Mouse (Mus musculus) limb, embryonic 12.5 days (tissue): ENCODE data around the gene Caskin2. TPM values are rescaled to one million over a fixed set of nuclear protein-coding genes. Genes with fewer than 3 reads are reported as not detected.

Source experiments
- ATAC-seq: fragments of 200-750 bp; cut with Nextera tagmentation; 2 replicates; pipeline ENCODE4 v1.8.0; 2017; ENCODE audit warnings: low read depth, moderate TSS enrichment; ENCODE audit not compliant: insufficient number of reproducible peaks, insufficient read depth, low FRiP score, low TSS enrichment
- H3K27ac ChIP-seq: fragments of 300-500 bp; sonication (generic); 2 replicates; pipeline ENCODE4 v1.5.1; 2016; ENCODE audit warnings: mild to moderate bottlenecking, moderate library complexity
- H3K27me3 ChIP-seq: fragments of 300-500 bp; sonication (generic); 2 replicates; pipeline ENCODE4 v1.6.1; 2016; ENCODE audit warnings: mild to moderate bottlenecking, moderate library complexity
- H3K36me3 ChIP-seq: fragments of 300-500 bp; sonication (generic); 2 replicates; pipeline ENCODE4 v1.6.1; 2016; ENCODE audit warnings: mild to moderate bottlenecking, moderate library complexity
- H3K4me1 ChIP-seq: fragments of 300-500 bp; sonication (generic); replicated peaks from 2 replicates; pipeline ENCODE4 v1.6.1; 2016
- H3K4me2 ChIP-seq: fragments of 300-500 bp; sonication (generic); 2 replicates; pipeline ENCODE4 v1.6.1; 2016; ENCODE audit warnings: mild to moderate bottlenecking, moderate library complexity
- H3K4me3 ChIP-seq: fragments of 300-500 bp; sonication (generic); replicated peaks from 2 replicates; pipeline ENCODE4 v1.5.1; 2016; ENCODE audit warnings: mild to moderate bottlenecking
- H3K9ac ChIP-seq: fragments of 300-500 bp; sonication (generic); replicated peaks from 2 replicates; pipeline ENCODE4 v1.6.1; 2016; ENCODE audit warnings: mild to moderate bottlenecking, moderate library complexity
- H3K9me3 ChIP-seq: fragments of 300-500 bp; sonication (generic); 2 replicates; pipeline ENCODE4 v1.6.1; 2016; ENCODE audit warnings: mild to moderate bottlenecking, moderate library complexity
- WGBS: fragments of 180-500 bp; shearing (Covaris S2); methylation state at CpG from one replicate; pipeline ENCODE4 v1.1.7; 2016; 5-methylcytosine and 5-hydroxymethylcytosine counted together
- polyA plus RNA-seq: library from polyadenylated mRNA; unstranded; fragments of >200 nt; fragmentation: Nextera tagmentation; extraction: Ambion mirVana; gene quantifications from 2 replicates; pipeline ENCODE4 v1.2.1, GENCODE M21; 2016

The Caskin2 gene
- polyA plus RNA-seq, 1 experiment from 2014 or later: 14.9 TPM

DNA sequence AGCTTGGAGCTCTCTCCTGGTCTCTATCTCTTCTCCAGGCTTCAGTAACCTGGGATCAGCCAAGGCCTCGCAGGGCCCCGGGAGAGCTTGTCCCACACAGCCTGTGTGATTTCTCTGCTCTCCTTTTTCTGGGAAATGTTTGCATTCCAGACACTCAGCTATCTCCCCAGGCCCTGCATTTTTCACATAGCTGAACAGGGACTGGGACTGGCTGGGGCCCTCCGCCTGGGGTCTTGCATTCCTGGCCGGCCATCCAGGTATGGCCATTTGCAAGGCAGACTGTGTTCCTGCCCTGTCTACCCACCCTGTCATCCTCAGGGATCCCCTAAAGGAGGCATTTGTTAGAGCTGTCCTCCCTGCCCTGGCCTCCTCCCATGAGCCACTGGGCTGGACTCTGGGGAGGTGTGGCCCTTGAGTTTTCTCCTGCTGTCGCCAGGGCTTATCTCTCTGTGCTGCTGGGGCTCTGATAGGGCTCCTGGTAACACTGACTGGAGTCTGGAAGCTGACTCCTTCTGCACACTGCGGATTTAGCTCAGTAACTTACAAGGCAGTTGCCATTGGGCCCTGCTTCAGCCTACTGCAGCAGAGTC, 28.6 kb upstream of the Caskin2 start:
- Histone ChIP-seq H3K4me2 (peak overlapping the region; percentile 15; the same call in 1 of the 2 replicates), H3K27me3 (no peaks in the 10 kb centered on the region), H3K4me3 (no peak overlapping the region), H3K4me1 (peaks cover 38% of the 10 kb centered on the region), H3K9ac (no peak overlapping the region), H3K9me3 (peaks cover 5% of the 10 kb centered on the region; the same call in 1 of the 2 replicates), H3K27ac (peak overlapping the region; percentile 86), H3K36me3 (peaks cover 13% of the 10 kb centered on the region)
- ATAC-seq: peak; percentile 32; the same call in 1 of the 2 replicates
- 13% methylated on average over 6 of the region's 6 CpGs for WGBS

DNA sequence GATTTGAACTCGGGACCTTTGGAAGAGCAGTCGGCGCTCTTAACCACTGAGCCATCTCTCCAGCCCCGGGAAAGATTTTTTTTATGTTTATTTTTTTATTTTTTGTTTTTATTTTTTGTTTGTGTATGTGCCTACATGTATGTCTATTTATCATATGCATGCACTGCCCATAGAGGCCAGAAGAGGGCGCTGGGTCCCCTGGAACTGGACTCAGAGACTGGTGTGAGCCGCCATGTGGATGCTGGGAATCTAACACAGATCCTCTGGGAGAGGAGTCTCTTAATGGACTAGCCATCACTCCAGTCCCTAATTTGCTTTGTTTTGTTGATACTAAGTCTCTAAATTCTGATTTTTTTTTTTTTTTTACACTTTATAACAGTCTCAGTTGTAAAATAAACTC, 27.6 kb upstream of the Caskin2 start:
- Histone ChIP-seq H3K4me3 (no peak overlapping the region), H3K36me3 (peaks cover 10% of the 10 kb centered on the region), H3K27ac (no peak overlapping the region), H3K9me3 (peaks cover 5% of the 10 kb centered on the region; the same call in 1 of the 2 replicates), H3K4me2 (no peak overlapping the region), H3K27me3 (no peaks in the 10 kb centered on the region), H3K4me1 (peaks cover 38% of the 10 kb centered on the region), H3K9ac (no peak overlapping the region)
- no peak for ATAC-seq
- 81% methylated on average over 6 of the region's 6 CpGs for WGBS

DNA sequence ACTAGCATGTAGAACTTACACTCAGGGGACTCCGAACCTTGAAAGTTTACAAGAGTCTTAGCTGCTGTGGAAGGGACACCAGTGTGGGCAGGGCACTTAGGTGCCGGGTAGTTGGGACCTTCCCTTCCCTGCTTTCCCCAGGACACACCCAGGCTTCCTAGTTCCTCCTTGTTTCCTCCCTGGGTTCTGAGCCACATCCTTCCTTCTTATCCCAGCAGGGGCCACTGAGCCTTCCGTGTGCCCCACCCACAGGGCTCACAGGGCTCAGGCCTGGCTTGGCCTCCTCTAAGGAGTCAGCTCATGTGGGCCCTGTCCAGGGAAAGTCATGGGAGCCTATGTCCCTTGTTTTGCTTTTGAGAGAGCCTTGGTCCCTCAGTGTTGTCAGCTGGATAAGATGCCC, 26.3 kb upstream of the Caskin2 start:
- Histone ChIP-seq H3K36me3 (no peaks in the 10 kb centered on the region), H3K27me3 (no peaks in the 10 kb centered on the region), H3K9me3 (no peaks in the 10 kb centered on the region), H3K9ac (no peak overlapping the region), H3K27ac (no peak overlapping the region), H3K4me3 (no peak overlapping the region), H3K4me2 (no peak overlapping the region), H3K4me1 (peaks cover 48% of the 10 kb centered on the region)
- WGBS: 65% methylated on average over 3 of the region's 3 CpGs
- ATAC-seq: no peak

GRCm38 (mm10) chr11:115838895-115839311, 25.5 kb upstream of the Caskin2 start:
- WGBS: 43% methylated on average over 4 of the region's 4 CpGs
- Histone ChIP-seq H3K36me3 (no peaks in the 10 kb centered on the region), H3K4me1 (peaks cover 52% of the 10 kb centered on the region), H3K27me3 (no peaks in the 10 kb centered on the region), H3K4me2 (no peak overlapping the region), H3K9me3 (no peaks in the 10 kb centered on the region), H3K9ac (no peak overlapping the region), H3K27ac (no peak overlapping the region), H3K4me3 (no peak overlapping the region)
- ATAC-seq: no peak

DNA sequence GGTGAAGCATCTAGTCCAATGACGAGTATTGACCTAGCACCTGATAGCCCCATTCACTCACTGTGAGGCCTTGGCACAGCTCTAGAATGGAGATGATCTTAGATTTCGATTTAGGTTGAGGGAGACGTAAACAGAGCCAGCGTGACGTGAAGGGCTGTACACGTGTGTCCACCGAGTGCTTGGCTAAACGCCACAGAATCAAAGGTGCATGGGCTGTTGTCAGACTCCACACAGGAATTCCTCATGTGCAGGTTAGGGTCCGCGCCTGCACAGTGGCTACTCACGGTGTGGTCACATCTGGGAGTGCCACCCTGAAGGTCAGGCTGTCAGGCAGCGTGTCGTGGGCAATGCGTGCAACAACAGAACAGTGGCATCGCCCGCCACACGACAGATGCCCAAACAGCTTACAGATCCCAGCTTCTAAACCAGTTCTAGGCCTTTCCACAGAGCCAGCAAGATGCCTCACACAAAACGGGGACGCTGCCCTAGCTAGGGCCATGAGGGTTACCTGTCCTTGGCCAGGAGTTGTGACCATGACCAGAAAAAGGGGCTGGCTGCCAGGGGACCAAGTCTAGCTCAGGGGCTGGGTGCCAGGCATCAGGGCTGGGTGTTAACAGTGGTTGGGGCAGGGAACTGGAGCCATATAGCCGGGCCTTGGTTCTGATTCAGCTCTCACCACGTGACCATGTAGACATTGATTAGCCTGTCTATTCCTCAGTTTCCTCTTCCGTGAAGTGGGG, 24.3 kb upstream of the Caskin2 start:
- Histone ChIP-seq H3K4me3 (no peak overlapping the region), H3K36me3 (no peaks in the 10 kb centered on the region), H3K27ac (no peak overlapping the region), H3K27me3 (no peaks in the 10 kb centered on the region), H3K4me1 (peaks cover 60% of the 10 kb centered on the region), H3K4me2 (no peak overlapping the region), H3K9me3 (no peaks in the 10 kb centered on the region), H3K9ac (no peak overlapping the region)
- ATAC-seq: no peak
- 93% methylated on average over 22 of the region's 22 CpGs for WGBS

- H3K9ac ChIP-seq: no peak overlapping the region
- H3K36me3 ChIP-seq: no peaks in the 10 kb centered on the region
- 0 out of 2 replicates have a peak, but pooled peaks cover under 1% of the 10 kb centered on the region for H3K27me3 ChIP-seq
- WGBS: 56% methylated on average over 11 of the region's 11 CpGs
- no peak overlapping the region for H3K4me3 ChIP-seq
- no peak overlapping the region for H3K4me2 ChIP-seq
- peaks cover 60% of the 10 kb centered on the region for H3K4me1 ChIP-seq
- H3K27ac ChIP-seq: no peak overlapping the region
- ATAC-seq: no peak
- no peaks in the 10 kb centered on the region for H3K9me3 ChIP-seq
These were observed 23.4 kb upstream of the Caskin2 start for GRCm38 (mm10) chr11:115836656-115837395.

GRCm38 (mm10) chr11:115834033-115834432, 20.6 kb upstream of the Caskin2 start:
- Histone ChIP-seq H3K4me3 (no peak overlapping the region), H3K9ac (no peak overlapping the region), H3K36me3 (no peaks in the 10 kb centered on the region), H3K4me2 (no peak overlapping the region), H3K9me3 (no peaks in the 10 kb centered on the region), H3K4me1 (peaks cover 63% of the 10 kb centered on the region), H3K27ac (no peak overlapping the region), H3K27me3 (peaks cover 20% of the 10 kb centered on the region)
- WGBS: 43% methylated on average over 6 of the region's 6 CpGs
- ATAC-seq: no peak

DNA sequence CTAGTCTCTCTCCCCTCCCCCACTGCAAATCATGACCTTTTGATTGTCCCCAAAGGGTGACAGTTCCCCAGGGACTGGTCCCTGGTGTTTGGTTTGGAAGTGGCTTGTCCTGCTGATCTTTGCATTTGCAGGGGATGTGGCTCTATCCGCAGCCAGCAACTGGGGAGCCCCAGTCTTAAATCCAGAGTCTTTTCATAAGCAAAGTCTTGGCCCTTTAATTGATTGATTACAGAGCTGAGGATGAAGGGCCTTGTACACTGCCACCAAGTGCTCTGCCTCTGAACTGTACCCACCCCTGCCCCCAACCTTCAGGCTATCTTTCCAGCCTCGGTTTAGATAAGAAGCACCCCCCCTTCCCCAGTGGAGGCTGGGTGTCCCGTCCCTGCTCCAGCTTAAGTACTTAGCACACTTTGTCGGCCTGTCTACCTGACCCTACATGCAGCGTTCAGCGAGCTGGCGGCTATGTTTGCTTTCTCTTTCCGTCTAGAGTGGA, 19.6 kb upstream of the Caskin2 start:
- H3K9ac ChIP-seq: peak overlapping the region; percentile 18; the same call in 1 of the 2 replicates
- peaks cover 60% of the 10 kb centered on the region for H3K4me1 ChIP-seq
- no peaks in the 10 kb centered on the region for H3K36me3 ChIP-seq
- peak overlapping the region; percentile 13 for H3K4me2 ChIP-seq
- peak overlapping the region; percentile 47 for H3K27ac ChIP-seq
- WGBS: 9% methylated on average over 8 of the region's 8 CpGs
- no peaks in the 10 kb centered on the region for H3K9me3 ChIP-seq
- H3K4me3 ChIP-seq: no peak overlapping the region
- peaks cover 20% of the 10 kb centered on the region for H3K27me3 ChIP-seq
- ATAC-seq: no peak

DNA sequence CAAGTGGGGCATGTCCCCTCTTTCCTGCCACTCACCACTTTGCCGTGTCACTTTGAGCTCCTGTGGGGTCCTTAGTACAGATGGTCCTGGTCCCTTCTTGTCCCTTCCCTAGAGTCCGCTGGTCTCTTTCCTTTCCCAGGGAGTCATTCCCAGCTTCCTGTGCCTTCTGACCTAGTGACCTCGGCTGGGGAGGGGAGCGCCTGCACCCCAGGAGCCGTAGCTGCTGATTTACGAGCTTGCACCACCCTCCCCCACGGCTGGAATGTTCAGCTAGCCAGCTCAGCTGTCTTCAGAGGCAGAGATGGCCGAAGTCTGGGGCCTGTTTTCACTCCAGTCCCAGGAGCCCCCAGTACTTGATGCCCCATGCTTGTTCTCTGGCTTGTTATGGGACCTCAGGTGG, 19.1 kb upstream of the Caskin2 start:
- H3K4me3 ChIP-seq: no peak overlapping the region
- H3K27me3 ChIP-seq: peaks cover 20% of the 10 kb centered on the region
- peak overlapping the region; percentile 13 for H3K4me2 ChIP-seq

DNA sequence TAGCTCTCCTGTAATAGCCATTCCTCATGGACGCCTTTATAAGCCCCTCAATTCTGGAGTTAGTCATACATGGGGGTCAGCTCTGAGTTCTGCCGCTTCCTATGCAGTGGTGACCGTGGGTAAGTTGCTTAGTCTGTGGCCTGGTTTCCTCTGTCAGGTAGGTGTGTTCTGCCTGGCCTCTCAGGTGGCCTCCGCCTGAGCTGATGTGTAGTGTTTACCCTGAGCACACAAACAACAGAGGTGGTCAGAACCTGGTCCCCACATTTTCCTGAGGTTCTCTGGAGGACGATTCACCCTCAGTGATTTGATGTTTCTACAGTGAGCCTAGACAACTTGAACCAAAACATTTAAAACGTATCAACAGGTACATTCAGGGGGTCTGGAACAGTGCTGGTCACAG, 18.6 kb upstream of the Caskin2 start:
- H3K4me3 ChIP-seq: no peak overlapping the region
- WGBS: 49% methylated on average over 6 of the region's 6 CpGs

More for the DNA sequence above, 19.1 kb upstream of the Caskin2 start:
- H3K36me3 ChIP-seq: no peaks in the 10 kb centered on the region
- WGBS: 7% methylated on average over 8 of the region's 8 CpGs
- no peaks in the 10 kb centered on the region for H3K9me3 ChIP-seq
- peaks cover 60% of the 10 kb centered on the region for H3K4me1 ChIP-seq
- 0 out of 2 replicates have a peak, but pooled peaks have one; percentile 30 for ATAC-seq
- no peak overlapping the region; the same call in 1 of the 2 replicates for H3K9ac ChIP-seq
- peak overlapping the region; percentile 47 for H3K27ac ChIP-seq

DNA sequence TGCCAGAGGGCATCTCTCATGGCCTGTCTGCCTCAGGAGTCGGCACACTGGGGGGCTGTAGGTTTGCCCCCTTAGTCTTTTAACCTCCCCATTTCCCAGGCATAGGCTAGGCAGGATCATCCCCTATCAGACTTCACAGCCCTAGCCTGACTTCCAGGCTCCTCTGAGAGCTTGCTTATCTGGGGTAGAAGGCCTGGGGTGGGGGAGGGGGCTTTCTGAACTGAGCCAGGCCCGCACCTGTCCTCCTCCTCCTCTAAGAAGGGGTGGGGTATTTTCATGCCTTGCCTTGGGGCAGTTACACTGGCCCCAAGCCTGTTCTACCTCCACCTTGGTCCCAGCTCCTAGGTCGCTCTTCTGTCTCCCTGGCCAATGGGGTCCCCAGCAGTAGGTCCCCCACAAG, 18.1 kb upstream of the Caskin2 start:
- Histone ChIP-seq H3K27ac (no peak overlapping the region), H3K27me3 (peaks cover 25% of the 10 kb centered on the region)
- 38% methylated on average over 3 of the region's 3 CpGs for WGBS

More for the DNA sequence above, 18.6 kb upstream of the Caskin2 start:
- peak overlapping the region; percentile 47 for H3K27ac ChIP-seq
- no peak for ATAC-seq
- H3K9me3 ChIP-seq: no peaks in the 10 kb centered on the region
- no peak overlapping the region; the same call in 1 of the 2 replicates for H3K4me2 ChIP-seq
- peaks cover 60% of the 10 kb centered on the region for H3K4me1 ChIP-seq
- no peaks in the 10 kb centered on the region for H3K36me3 ChIP-seq
- H3K9ac ChIP-seq: no peak overlapping the region
- peaks cover 20% of the 10 kb centered on the region for H3K27me3 ChIP-seq

More for the DNA sequence above, 18.1 kb upstream of the Caskin2 start:
- Histone ChIP-seq H3K36me3 (no peaks in the 10 kb centered on the region), H3K4me3 (no peak overlapping the region), H3K9ac (no peak overlapping the region), H3K4me1 (peaks cover 60% of the 10 kb centered on the region), H3K9me3 (no peaks in the 10 kb centered on the region), H3K4me2 (0 out of 2 replicates have a peak overlapping the region, but pooled peaks have one; percentile 4)
- ATAC-seq: no peak
